Mouse (Mus musculus): ENCODE data around the gene Glra1.

Gene Glra1

GRCm38 (mm10) chr11:55518806-55519674, 89.0 kb downstream of the Glra1 start:
- peak; percentile 89 for DNase-seq (ENCODE audit: low spot score)

GRCm38 (mm10) chr11:55517666-55518065, 90.3 kb downstream of the Glra1 start:
- DNase-seq (ENCODE audit: low spot score): no peak

- DNase-seq (ENCODE audit: low spot score): peak; percentile 56
Measured at GRCm38 (mm10) chr11:55511374-55511773, 96.6 kb downstream of the Glra1 start.

GRCm38 (mm10) chr11:55505485-55505884, 102.5 kb downstream of the Glra1 start:
- DNase-seq (ENCODE audit: low spot score): no peak

- DNase-seq (ENCODE audit: low spot score): no peak
Measured at GRCm38 (mm10) chr11:55502886-55503285, 105.1 kb downstream of the Glra1 start.

GRCm38 (mm10) chr11:55501955-55502531, 106.0 kb downstream of the Glra1 start:
- no peak for DNase-seq (ENCODE audit: low spot score)

- peak; percentile 76 for DNase-seq (ENCODE audit: low spot score)
Measured at GRCm38 (mm10) chr11:55497885-55498284, 110.1 kb downstream of the Glra1 start.

GRCm38 (mm10) chr11:55496158-55496557, 111.8 kb downstream of the Glra1 start:
- no peak for DNase-seq (ENCODE audit: low spot score)

GRCm38 (mm10) chr11:55485443-55485842, 122.6 kb downstream of the Glra1 start:
- DNase-seq (ENCODE audit: low spot score): no peak

GRCm38 (mm10) chr11:55473219-55473618, 134.8 kb downstream of the Glra1 start:
- no peak for DNase-seq (ENCODE audit: low spot score)

GRCm38 (mm10) chr11:55471467-55471866, 136.5 kb downstream of the Glra1 start:
- DNase-seq (ENCODE audit: low spot score): no peak

- no peak for DNase-seq (ENCODE audit: low spot score)
Measured at GRCm38 (mm10) chr11:55470761-55471160, 137.2 kb downstream of the Glra1 start.

GRCm38 (mm10) chr11:55469923-55470691, 137.9 kb downstream of the Glra1 start:
- peak; percentile 45 for DNase-seq (ENCODE audit: low spot score)

GRCm38 (mm10) chr11:55469048-55469843, 138.8 kb downstream of the Glra1 start, which contains the start of gene G3bp1:
Gene G3bp1, plus strand, starts transcription at chr11:55469685.
- DNase-seq (ENCODE audit: low spot score): peak; percentile 99

GRCm38 (mm10) chr11:55468611-55469047, 139.4 kb downstream of the Glra1 start:
- no peak for DNase-seq (ENCODE audit: low spot score)

- peak; percentile 17 for DNase-seq (ENCODE audit: low spot score)
Measured at GRCm38 (mm10) chr11:55468012-55468411, 140.0 kb downstream of the Glra1 start.

- DNase-seq (ENCODE audit: low spot score): no peak
Measured at GRCm38 (mm10) chr11:55465177-55465576, 142.8 kb downstream of the Glra1 start.

- no peak for DNase-seq (ENCODE audit: low spot score)
Measured at GRCm38 (mm10) chr11:55464707-55465106, 143.3 kb downstream of the Glra1 start.

Data from embryo, embryonic 10.5 days (tissue).